Mouse (Mus musculus) ovary, postnatal 36 days (tissue): ENCODE data around the gene Slc35c1.

ENCODE experiments used
- DNase-seq: peaks from one replicate; pipeline ENCODE4 v3.0.0; 2022; ENCODE audit warnings: low spot score, mixed read lengths

Gene Slc35c1

DNA sequence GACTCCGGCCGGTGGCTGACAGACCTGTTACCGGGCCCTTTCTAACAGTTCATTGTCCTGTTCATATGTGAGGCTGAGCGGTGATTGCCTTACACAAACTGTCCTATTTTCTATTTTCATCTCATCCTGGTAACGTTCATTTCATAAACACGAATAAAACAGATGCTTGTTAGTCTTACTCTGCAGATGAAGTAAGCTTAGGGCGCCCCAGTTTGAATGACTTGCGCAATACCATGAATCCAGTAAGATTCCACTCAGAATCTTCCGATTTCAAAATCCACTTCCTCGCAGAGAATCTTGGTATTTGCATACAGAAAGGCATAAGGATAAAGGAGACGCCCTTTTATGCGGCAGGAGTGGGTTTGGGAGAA, 26.0 kb downstream of the Slc35c1 start:
- no peak for DNase-seq

GRCm38 (mm10) chr2:92433578-92434374, 26.6 kb downstream of the Slc35c1 start, which contains the start of gene Cry2:
Gene Cry2, minus strand, starts transcription at chr2:92434043.
- DNase-seq: peak; percentile 97

- DNase-seq: peak; percentile 55
Observed at GRCm38 (mm10) chr2:92432299-92433295, 27.7 kb downstream of the Slc35c1 start.

DNA sequence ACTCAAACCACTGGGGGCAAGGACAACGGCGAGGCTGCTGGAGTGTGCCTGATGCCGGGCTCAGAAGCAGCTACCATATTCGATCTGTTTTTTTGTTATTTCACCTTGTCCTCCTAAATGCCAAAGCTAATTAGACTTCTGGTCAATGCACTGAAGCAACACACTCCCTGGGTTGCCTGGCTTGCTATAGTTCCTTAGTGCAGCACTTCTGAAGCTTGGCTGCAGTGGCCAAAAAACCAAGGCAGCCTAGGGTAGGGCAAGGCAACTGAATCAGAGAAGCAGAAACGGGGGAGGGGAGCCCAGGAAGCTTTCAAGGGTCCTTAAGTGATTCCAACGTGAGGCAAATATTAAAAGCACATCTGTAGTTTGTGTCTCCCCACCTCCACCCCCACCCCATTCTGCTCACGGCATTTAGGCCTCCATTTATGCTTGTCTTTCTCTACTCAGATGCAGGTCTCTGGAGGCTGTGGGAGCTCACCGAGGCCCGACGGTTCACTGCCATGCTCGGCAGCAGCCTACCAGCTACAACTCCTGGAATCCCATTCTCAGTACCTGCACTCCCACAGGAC, 28.6 kb downstream of the Slc35c1 start:
- DNase-seq: no peak

DNA sequence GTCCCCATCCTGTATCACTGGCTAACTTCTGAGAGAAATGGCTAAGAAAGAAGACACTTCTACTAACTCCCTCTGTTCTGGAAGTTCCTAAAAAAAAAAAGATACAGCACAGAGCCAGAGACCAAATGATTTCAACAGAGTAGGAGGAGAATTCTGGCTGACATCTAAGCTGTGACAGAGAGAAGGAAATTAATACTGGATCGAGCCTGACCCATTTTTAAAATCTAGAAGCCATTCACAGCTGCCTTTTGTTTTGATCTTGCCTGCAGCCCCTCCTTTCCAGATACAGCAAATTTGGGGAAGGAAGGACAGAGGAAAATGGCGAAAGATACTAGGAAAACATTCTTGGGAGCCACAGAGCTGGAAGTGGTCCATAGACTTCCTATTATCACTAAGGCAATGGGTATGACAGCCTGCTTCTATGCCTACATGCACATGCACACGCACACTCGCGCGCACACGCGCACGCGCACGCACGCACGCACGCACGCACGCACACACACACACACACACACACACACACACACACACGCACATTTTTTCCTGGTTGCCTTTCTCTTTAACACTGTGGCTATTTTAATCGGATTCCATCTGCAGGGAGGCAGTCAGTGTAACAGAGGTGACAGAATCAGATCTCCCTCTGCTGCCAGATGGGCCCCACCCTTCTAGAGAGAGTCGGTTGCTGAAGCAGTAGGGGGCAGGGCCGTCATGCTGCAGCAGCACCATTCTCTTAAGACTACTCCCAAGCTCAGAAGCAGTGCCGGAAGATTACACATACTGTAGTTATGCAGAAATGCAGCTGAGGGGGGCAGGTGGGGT, 29.4 kb downstream of the Slc35c1 start:
- DNase-seq: peak; percentile 44

DNA sequence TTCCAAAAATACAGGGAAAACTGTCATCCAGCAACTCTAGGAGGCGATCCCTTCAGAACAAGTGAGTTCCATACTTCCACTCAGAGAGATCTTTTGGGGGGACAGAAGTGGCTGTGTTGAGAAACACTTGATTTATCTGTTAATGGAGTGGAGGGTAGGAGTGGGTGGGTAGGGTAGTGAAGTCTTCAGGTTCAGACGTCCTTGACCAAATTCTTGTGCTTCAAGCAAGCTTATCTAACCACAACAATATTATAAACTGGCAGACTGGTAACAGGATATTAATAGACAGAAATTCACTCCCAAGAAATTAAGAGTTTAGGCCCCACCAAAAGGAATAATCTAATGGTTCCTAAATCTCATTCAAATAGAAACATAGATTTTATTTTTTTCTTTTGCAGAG, 30.2 kb downstream of the Slc35c1 start:
- no peak for DNase-seq

GRCm38 (mm10) chr2:92427882-92428281, 32.5 kb downstream of the Slc35c1 start:
- DNase-seq: peak; percentile 43

GRCm38 (mm10) chr2:92426426-92426825, 33.9 kb downstream of the Slc35c1 start:
- no peak for DNase-seq

DNA sequence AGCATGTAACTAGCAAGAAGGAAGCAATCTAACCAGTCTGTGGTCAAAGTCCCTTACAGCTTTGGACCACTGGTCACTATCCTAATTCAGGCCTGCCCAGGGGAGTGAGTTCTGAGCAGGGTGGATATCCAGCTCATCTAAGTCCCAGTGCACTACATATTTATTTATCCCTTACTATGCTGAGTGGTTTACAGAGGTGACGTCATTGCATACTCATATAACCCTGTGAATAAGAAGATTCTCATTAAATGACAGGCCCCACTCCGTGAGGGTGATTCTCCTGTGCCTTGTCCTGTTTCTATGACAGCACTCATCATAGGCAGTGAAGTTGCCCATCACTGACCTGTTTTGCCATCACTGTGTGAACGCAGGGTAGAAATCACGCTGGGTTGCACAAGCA, 35.0 kb downstream of the Slc35c1 start:
- no peak for DNase-seq

DNA sequence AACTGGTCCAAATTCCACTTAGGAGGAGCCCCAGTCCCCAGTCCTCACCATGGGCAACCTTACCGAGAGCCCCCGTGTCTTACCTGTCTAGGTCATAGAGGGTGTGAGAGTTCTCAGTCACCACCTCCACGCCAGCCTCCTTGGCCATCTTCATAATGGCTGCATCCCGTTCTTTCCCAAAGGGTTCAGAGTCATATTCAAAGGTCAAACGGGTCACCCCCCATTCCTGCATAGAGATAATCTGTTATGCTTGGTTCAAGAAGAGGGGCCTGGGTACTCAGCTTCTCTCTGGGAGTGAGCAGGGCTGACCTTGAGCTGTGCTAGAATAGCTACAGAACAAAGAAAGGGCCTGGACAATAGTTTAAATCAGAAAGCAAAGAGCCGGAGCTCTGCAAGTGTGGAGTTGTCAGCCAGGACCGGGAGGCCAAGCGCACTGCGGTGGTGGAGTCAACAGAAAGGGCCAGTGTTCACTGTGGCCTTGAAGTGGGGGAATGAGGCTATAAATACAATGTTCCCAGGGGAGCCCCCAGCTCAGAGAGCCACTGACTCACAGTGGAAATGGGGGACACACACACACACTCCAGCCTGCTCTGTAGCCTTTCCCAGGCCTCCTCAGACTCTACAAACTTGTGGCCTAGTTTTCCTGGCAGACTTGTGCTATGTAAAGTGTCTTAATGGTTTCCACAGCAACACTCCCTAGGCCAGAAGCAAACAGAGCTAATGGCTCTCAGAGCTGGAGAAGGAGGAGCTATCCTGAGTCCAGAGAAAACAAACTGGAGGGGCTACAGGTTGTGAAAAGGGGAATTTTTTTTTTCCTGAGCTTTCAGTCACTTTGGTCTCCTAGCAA, 35.7 kb downstream of the Slc35c1 start:
- peak; percentile 45 for DNase-seq

- peak; percentile 93 for DNase-seq
Observed at GRCm38 (mm10) chr2:92423702-92424461, 36.5 kb downstream of the Slc35c1 start.

GRCm38 (mm10) chr2:92423156-92423555, 37.2 kb downstream of the Slc35c1 start:
- DNase-seq: no peak

DNA sequence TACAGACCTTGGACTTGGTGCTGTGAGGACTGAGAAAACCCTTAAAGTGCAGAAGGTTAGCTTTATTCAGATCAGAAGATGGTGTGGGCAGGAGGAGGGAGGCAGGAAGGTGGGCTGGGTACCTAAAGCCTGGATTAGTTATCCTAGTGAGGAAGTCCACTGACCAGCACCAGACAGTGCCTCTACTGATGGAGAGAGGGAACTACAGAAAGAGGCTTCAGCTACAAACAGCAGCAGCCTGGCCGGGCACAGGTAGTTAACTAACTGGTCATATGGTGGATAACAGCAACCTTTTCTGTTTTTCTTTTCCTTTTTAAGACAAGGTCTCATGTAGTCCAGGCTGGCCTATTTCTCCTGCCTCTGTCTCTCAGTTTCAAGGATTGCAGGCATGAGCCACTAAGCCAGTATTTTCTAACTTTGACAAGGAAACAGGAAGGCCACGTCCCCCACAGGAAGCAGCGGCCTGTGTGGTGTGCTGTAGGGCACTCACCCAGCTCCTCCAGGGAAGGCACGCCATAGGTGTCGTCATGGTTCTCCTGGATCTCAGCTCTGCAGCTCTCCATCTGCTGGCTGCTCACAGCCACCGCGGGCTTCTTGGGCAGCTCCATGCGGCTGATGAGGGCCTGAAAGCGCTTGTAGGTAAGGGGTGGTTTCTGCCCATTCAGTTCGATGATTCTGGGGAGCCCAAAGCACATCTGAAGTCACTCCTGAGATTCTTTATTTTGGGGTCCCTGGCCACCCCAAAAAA, 37.8 kb downstream of the Slc35c1 start:
- no peak for DNase-seq

DNA sequence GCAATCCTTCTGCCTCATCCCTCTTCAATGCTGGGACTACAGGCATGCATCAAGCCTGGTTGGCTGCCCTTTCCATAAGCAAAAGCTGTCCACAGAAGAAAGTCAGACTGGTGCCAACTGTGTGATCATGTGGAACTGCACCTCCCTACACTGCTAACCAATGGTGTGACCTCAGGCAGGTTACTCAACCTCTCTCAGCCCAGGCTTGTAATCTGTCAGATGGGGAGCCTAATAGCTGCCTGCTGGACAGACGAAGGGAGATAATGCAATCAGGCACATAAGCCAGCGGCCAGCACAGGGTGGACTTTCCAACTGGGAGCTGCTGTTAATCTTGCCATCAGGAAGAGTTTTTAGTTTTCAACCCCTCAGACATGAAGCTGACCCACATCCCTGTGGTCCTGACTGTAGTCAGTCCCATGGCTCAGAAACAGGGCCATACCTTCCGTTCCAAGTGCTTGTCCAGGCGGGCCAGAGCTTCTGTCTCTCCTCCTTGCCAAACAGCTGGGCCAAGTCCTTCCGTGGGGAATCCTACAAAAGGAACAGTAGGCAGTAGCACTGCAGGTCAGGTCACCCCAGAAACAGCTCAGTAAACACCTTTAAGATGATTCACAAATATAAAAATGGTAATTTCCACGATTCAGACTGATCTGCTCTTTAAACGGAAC, 38.5 kb downstream of the Slc35c1 start:
- no peak for DNase-seq

DNA sequence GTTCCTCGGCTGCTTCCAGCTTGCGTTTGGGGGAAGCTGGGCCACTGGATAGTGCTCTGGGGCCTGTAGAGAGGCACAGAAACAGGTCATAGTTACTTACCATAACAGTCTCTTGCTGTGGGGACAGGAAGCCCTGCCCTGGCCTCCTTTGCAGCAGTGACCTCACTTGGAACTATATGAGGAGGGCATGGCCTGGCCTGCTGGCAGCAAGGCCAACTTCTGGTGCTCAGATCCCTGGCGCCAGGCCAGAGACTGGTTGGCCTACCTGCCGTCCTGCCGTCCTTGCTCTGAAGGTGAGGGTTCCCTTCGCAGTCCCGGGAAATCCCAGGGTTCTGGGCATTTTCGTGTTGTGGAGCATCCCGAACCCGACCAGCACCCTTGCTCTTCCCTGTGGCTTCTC, 48.6 kb downstream of the Slc35c1 start:
- no peak for DNase-seq

DNA sequence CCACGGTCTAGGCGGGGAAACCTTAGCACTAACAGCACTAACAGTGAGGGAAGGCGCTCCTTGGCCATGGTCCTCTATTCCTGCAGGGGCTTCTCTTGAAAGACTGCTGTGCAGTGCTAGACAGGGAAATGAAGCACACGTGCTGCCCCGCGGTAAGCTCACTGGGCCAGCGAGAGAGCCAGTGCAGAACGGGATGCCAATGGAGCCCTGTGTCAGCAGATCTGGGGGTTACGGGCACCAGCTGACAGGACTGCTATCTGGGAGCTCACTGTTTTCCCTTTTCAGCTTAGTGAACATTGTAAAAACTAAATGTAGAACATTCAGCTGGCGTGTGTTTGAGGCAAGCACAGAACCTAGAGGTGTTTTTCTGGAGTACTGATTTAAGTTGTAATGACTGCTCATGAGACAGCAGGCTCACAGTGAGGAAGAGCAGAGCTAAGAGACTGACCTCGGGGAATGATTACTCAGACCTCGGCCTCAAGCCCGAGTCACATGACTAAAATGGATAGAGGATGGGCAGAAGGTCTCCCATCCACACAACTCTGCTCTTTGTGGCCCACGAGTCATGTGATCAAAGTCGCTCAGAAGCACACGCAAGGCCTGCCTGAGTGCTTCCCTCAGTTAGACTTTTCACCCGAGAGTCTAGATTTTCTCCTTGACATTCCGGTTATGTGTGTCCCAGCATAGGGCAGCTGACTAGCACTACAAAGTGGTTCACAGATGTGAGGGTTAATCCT, 51.9 kb downstream of the Slc35c1 start:
- DNase-seq: no peak

- DNase-seq: no peak
Observed at GRCm38 (mm10) chr2:92405687-92406086, 54.7 kb downstream of the Slc35c1 start.

- no peak for DNase-seq
Observed at GRCm38 (mm10) chr2:92404737-92405136, 55.6 kb downstream of the Slc35c1 start.
